Mouse (Mus musculus): ENCODE measurements at regions not wholly inside any gene's neighbourhood (a gene's known extent, or its start where the extent isn't known, plus 50 kb on each side); places are given as distances from the start of the nearest gene placed in this dataset.

GRCm38 (mm10) chr13:101863602-101864001, 95.6 kb upstream of the Pik3r1 start:
- no peak overlapping the region for H3K4me2 ChIP-seq (ENCODE audit: low read length)
- H3K4me1 ChIP-seq (ENCODE audit: control insufficient read depth in 2 of 2, insufficient read depth in 2 of 2, low read length in 2 of 2), result no peaks in the 10 kb centered on the region; a peak in 1 of 4 replicates
- no peaks in the 10 kb centered on the region for H3K9me3 ChIP-seq (ENCODE audit: control insufficient read depth, low read length)

GRCm38 (mm10) chr13:101866843-101867242, 98.8 kb upstream of the Pik3r1 start:
- Histone ChIP-seq H3K9ac (ENCODE audit: low read length) (no peak overlapping the region), H3K9me3 (ENCODE audit: control insufficient read depth, low read length) (no peaks in the 10 kb centered on the region), H3K4me3 (ENCODE audit: control insufficient read depth in 1 of 2, insufficient read depth in 1 of 2, low read depth in 1 of 2, low read length in 2 of 2) (no peak overlapping the region), H3K36me3 (ENCODE audit: control insufficient read depth, insufficient read depth, low read length) (no peaks in the 10 kb centered on the region), H3K4me1 (ENCODE audit: control insufficient read depth in 2 of 2, insufficient read depth in 2 of 2, low read length in 2 of 2) (no peaks in the 10 kb centered on the region; a peak in 1 of 4 replicates), H3K27ac (replicated peaks in 1 of 2; ENCODE audit: control insufficient read depth in 1 of 2, insufficient read depth in 1 of 2, low read depth in 2 of 2, low read length in 2 of 2) (no peak overlapping the region), H3K27me3 (ENCODE audit: control insufficient read depth, insufficient read depth, low read length) (no peaks in the 10 kb centered on the region), H3K4me2 (ENCODE audit: low read length) (no peak overlapping the region)
- ATAC-seq (ENCODE audit: insufficient number of reproducible peaks, insufficient read depth, low FRiP score, low read depth), result no peak
- WGBS, result 65% methylated on average over 4 of the region's 4 CpGs

More at GRCm38 (mm10) chr13:101863602-101864001, 95.6 kb upstream of the Pik3r1 start:
- Histone ChIP-seq H3K9ac (ENCODE audit: low read length) (no peak overlapping the region), H3K4me3 (ENCODE audit: control insufficient read depth in 1 of 2, insufficient read depth in 1 of 2, low read depth in 1 of 2, low read length in 2 of 2) (no peak overlapping the region), H3K27me3 (ENCODE audit: control insufficient read depth, insufficient read depth, low read length) (no peaks in the 10 kb centered on the region), H3K36me3 (ENCODE audit: control insufficient read depth, insufficient read depth, low read length) (no peaks in the 10 kb centered on the region), H3K27ac (replicated peaks in 1 of 2; ENCODE audit: control insufficient read depth in 1 of 2, insufficient read depth in 1 of 2, low read depth in 2 of 2, low read length in 2 of 2) (no peak overlapping the region)
- ATAC-seq (ENCODE audit: insufficient number of reproducible peaks, insufficient read depth, low FRiP score, low read depth), result no peak
- 56% methylated on average over 2 of the region's 2 CpGs for WGBS

GRCm38 (mm10) chr13:101874761-101875160, 106.7 kb upstream of the Pik3r1 start:
- Histone ChIP-seq H3K27me3 (ENCODE audit: control insufficient read depth, insufficient read depth, low read length) (no peaks in the 10 kb centered on the region), H3K4me1 (ENCODE audit: control insufficient read depth in 2 of 2, insufficient read depth in 2 of 2, low read length in 2 of 2) (no peaks in the 10 kb centered on the region), H3K4me3 (ENCODE audit: control insufficient read depth in 1 of 2, insufficient read depth in 1 of 2, low read depth in 1 of 2, low read length in 2 of 2) (no peak overlapping the region), H3K4me2 (ENCODE audit: low read length) (no peak overlapping the region), H3K27ac (replicated peaks in 1 of 2; ENCODE audit: control insufficient read depth in 1 of 2, insufficient read depth in 1 of 2, low read depth in 2 of 2, low read length in 2 of 2) (no peak overlapping the region), H3K9me3 (ENCODE audit: control insufficient read depth, low read length) (no peaks in the 10 kb centered on the region), H3K36me3 (ENCODE audit: control insufficient read depth, insufficient read depth, low read length) (no peaks in the 10 kb centered on the region), H3K9ac (ENCODE audit: low read length) (no peak overlapping the region)
- ATAC-seq (ENCODE audit: insufficient number of reproducible peaks, insufficient read depth, low FRiP score, low read depth), result no peak
- WGBS, result 84% methylated on average over 4 of the region's 4 CpGs

DNA sequence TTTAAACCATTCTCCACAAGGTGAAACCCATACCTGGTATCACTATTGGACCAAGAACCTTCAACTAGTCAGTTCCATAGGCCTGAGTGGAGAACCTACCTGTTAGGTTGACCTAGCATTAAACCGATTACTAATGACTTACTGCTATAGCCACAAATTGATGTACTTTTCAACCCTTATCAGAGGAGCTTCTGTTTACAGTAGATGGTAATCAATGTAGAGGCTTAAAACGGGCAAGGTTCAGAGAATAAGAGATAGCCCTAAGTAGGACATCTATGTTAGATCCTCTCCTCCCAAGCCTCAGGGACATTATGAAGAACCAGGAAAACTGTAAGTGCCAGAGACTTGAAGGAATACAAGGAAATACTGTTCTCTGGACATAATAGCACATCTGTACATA, 108.1 kb upstream of the Pik3r1 start:
- Histone ChIP-seq H3K27ac (replicated peaks in 1 of 2; ENCODE audit: control insufficient read depth in 1 of 2, insufficient read depth in 1 of 2, low read depth in 2 of 2, low read length in 2 of 2) (no peak overlapping the region), H3K9me3 (ENCODE audit: control insufficient read depth, low read length) (no peaks in the 10 kb centered on the region), H3K9ac (ENCODE audit: low read length) (no peak overlapping the region), H3K4me1 (ENCODE audit: control insufficient read depth in 2 of 2, insufficient read depth in 2 of 2, low read length in 2 of 2) (no peaks in the 10 kb centered on the region), H3K27me3 (ENCODE audit: control insufficient read depth, insufficient read depth, low read length) (no peaks in the 10 kb centered on the region), H3K4me3 (ENCODE audit: control insufficient read depth in 1 of 2, insufficient read depth in 1 of 2, low read depth in 1 of 2, low read length in 2 of 2) (no peak overlapping the region), H3K36me3 (ENCODE audit: control insufficient read depth, insufficient read depth, low read length) (no peaks in the 10 kb centered on the region), H3K4me2 (ENCODE audit: low read length) (no peak overlapping the region)
- ATAC-seq (ENCODE audit: insufficient number of reproducible peaks, insufficient read depth, low FRiP score, low read depth), result no peak
- WGBS, result 86% methylated on average over 2 of the region's 2 CpGs

GRCm38 (mm10) chr13:101876601-101877000, 108.6 kb upstream of the Pik3r1 start:
- Histone ChIP-seq H3K27me3 (ENCODE audit: control insufficient read depth, insufficient read depth, low read length) (no peaks in the 10 kb centered on the region), H3K4me1 (ENCODE audit: control insufficient read depth in 2 of 2, insufficient read depth in 2 of 2, low read length in 2 of 2) (no peaks in the 10 kb centered on the region), H3K36me3 (ENCODE audit: control insufficient read depth, insufficient read depth, low read length) (no peaks in the 10 kb centered on the region), H3K9me3 (ENCODE audit: control insufficient read depth, low read length) (no peaks in the 10 kb centered on the region), H3K9ac (ENCODE audit: low read length) (no peak overlapping the region), H3K4me2 (ENCODE audit: low read length) (no peak overlapping the region), H3K4me3 (ENCODE audit: control insufficient read depth in 1 of 2, insufficient read depth in 1 of 2, low read depth in 1 of 2, low read length in 2 of 2) (no peak overlapping the region), H3K27ac (replicated peaks in 1 of 2; ENCODE audit: control insufficient read depth in 1 of 2, insufficient read depth in 1 of 2, low read depth in 2 of 2, low read length in 2 of 2) (no peak overlapping the region)
- no peak for ATAC-seq (ENCODE audit: insufficient number of reproducible peaks, insufficient read depth, low FRiP score, low read depth)
- 71% methylated on average over 3 of the region's 3 CpGs for WGBS

- Histone ChIP-seq H3K27ac (replicated peaks in 1 of 2; ENCODE audit: control insufficient read depth in 1 of 2, insufficient read depth in 1 of 2, low read depth in 2 of 2, low read length in 2 of 2) (no peak overlapping the region), H3K4me1 (ENCODE audit: control insufficient read depth in 2 of 2, insufficient read depth in 2 of 2, low read length in 2 of 2) (no peaks in the 10 kb centered on the region), H3K9me3 (ENCODE audit: control insufficient read depth, low read length) (no peaks in the 10 kb centered on the region), H3K9ac (ENCODE audit: low read length) (no peak overlapping the region), H3K36me3 (ENCODE audit: control insufficient read depth, insufficient read depth, low read length) (no peaks in the 10 kb centered on the region), H3K4me2 (ENCODE audit: low read length) (no peak overlapping the region), H3K4me3 (ENCODE audit: control insufficient read depth in 1 of 2, insufficient read depth in 1 of 2, low read depth in 1 of 2, low read length in 2 of 2) (no peak overlapping the region), H3K27me3 (ENCODE audit: control insufficient read depth, insufficient read depth, low read length) (no peaks in the 10 kb centered on the region)
- no peak for ATAC-seq (ENCODE audit: insufficient number of reproducible peaks, insufficient read depth, low FRiP score, low read depth)
These were observed 110.2 kb upstream of the Pik3r1 start for GRCm38 (mm10) chr13:101878168-101878567.

- Histone ChIP-seq H3K4me2 (ENCODE audit: low read length) (no peak overlapping the region), H3K9ac (ENCODE audit: low read length) (no peak overlapping the region), H3K27me3 (ENCODE audit: control insufficient read depth, insufficient read depth, low read length) (no peaks in the 10 kb centered on the region), H3K9me3 (ENCODE audit: control insufficient read depth, low read length) (0 out of 2 replicates have a peak, but pooled peaks cover 6% of the 10 kb centered on the region), H3K4me3 (ENCODE audit: control insufficient read depth in 1 of 2, insufficient read depth in 1 of 2, low read depth in 1 of 2, low read length in 2 of 2) (no peak overlapping the region), H3K36me3 (ENCODE audit: control insufficient read depth, insufficient read depth, low read length) (no peaks in the 10 kb centered on the region), H3K27ac (replicated peaks in 1 of 2; ENCODE audit: control insufficient read depth in 1 of 2, insufficient read depth in 1 of 2, low read depth in 2 of 2, low read length in 2 of 2) (no peak overlapping the region), H3K4me1 (ENCODE audit: control insufficient read depth in 2 of 2, insufficient read depth in 2 of 2, low read length in 2 of 2) (no peaks in the 10 kb centered on the region)
- no peak for ATAC-seq (ENCODE audit: insufficient number of reproducible peaks, insufficient read depth, low FRiP score, low read depth)
- WGBS, result 72% methylated on average over 8 of the region's 8 CpGs
These were observed 111.6 kb upstream of the Pik3r1 start for GRCm38 (mm10) chr13:101879561-101880081.

- H3K36me3 ChIP-seq (ENCODE audit: control insufficient read depth, insufficient read depth, low read length), result no peaks in the 10 kb centered on the region
- H3K4me2 ChIP-seq (ENCODE audit: low read length), result no peak overlapping the region
- H3K9me3 ChIP-seq (ENCODE audit: control insufficient read depth, low read length), result 0 out of 2 replicates have a peak, but pooled peaks cover 6% of the 10 kb centered on the region
- ATAC-seq (ENCODE audit: insufficient number of reproducible peaks, insufficient read depth, low FRiP score, low read depth), result no peak
- no peak overlapping the region for H3K9ac ChIP-seq (ENCODE audit: low read length)
- no peaks in the 10 kb centered on the region for H3K4me1 ChIP-seq (ENCODE audit: control insufficient read depth in 2 of 2, insufficient read depth in 2 of 2, low read length in 2 of 2)
- H3K27ac ChIP-seq (replicated peaks in 1 of 2; ENCODE audit: control insufficient read depth in 1 of 2, insufficient read depth in 1 of 2, low read depth in 2 of 2, low read length in 2 of 2), result no peak overlapping the region
- H3K27me3 ChIP-seq (ENCODE audit: control insufficient read depth, insufficient read depth, low read length), result no peaks in the 10 kb centered on the region
- no peak overlapping the region for H3K4me3 ChIP-seq (ENCODE audit: control insufficient read depth in 1 of 2, insufficient read depth in 1 of 2, low read depth in 1 of 2, low read length in 2 of 2)
These were observed 115.2 kb upstream of the Pik3r1 start for GRCm38 (mm10) chr13:101883177-101883576.
